Mouse (Mus musculus): ENCODE data around the gene Stk32b.
A peak's percentile ranks its signal among the peaks of the same experiment; 100 is the strongest.

The Stk32b gene

GRCm38 (mm10) chr5:37506880-37507519, 210.0 kb downstream of the Stk32b start:
- no peak for DNase-seq

GRCm38 (mm10) chr5:37494984-37495476, 221.9 kb downstream of the Stk32b start:
- DNase-seq = no peak

GRCm38 (mm10) chr5:37472025-37472608, 244.9 kb downstream of the Stk32b start:
- peak in 1 of 2 experiments; percentile 18 for DNase-seq

- DNase-seq = no peak
Measured at GRCm38 (mm10) chr5:37471584-37471983, 245.4 kb downstream of the Stk32b start.

GRCm38 (mm10) chr5:37469031-37469430, 247.9 kb downstream of the Stk32b start:
- DNase-seq = no peak

- no peak for DNase-seq
Measured at GRCm38 (mm10) chr5:37467646-37468045, 249.3 kb downstream of the Stk32b start.

GRCm38 (mm10) chr5:37465461-37465860, 251.5 kb downstream of the Stk32b start:
- no peak for DNase-seq

GRCm38 (mm10) chr5:37458236-37458635, 258.7 kb downstream of the Stk32b start:
- no peak for DNase-seq

- no peak for DNase-seq
Measured at GRCm38 (mm10) chr5:37457831-37458230, 259.1 kb downstream of the Stk32b start.

- DNase-seq = no peak
Measured at GRCm38 (mm10) chr5:37457191-37457590, 259.8 kb downstream of the Stk32b start.

GRCm38 (mm10) chr5:37456590-37456989, 260.4 kb downstream of the Stk32b start:
- no peak for DNase-seq

- no peak for DNase-seq
Measured at GRCm38 (mm10) chr5:37447546-37447945, 269.4 kb downstream of the Stk32b start.

GRCm38 (mm10) chr5:37442767-37443166, 274.2 kb downstream of the Stk32b start:
- no peak for DNase-seq

- no peak for DNase-seq
Measured at GRCm38 (mm10) chr5:37435417-37435816, 281.6 kb downstream of the Stk32b start.

GRCm38 (mm10) chr5:37427210-37427609, 289.8 kb downstream of the Stk32b start:
- no peak for DNase-seq

GRCm38 (mm10) chr5:37419028-37419427, 297.9 kb downstream of the Stk32b start:
- DNase-seq = no peak
